Mouse (Mus musculus) kidney, embryonic 14.5 days (tissue): ENCODE results near the gene Mctp1. TPM values are rescaled to one million over a fixed set of nuclear protein-coding genes. Genes with fewer than 3 reads are reported as not detected.

Source experiments
- ATAC-seq: fragments of 200-750 bp; cut with Nextera tagmentation; 2 replicates; pipeline ENCODE4 v1.8.0; 2017; ENCODE audit warnings: moderate number of reproducible peaks, mild to moderate bottlenecking, moderate TSS enrichment, moderate library complexity; ENCODE audit not compliant: low FRiP score, low TSS enrichment
- H3K27ac ChIP-seq: fragments of 300-500 bp; sonication (generic); 2 replicates; pipeline ENCODE4 v1.5.1; 2014; ENCODE audit warnings: low read depth, mild to moderate bottlenecking, low read length, moderate library complexity, mixed read lengths
- H3K27me3 ChIP-seq: fragments of 300-500 bp; sonication (generic); 2 replicates; pipeline ENCODE4 v1.6.1; 2014; ENCODE audit warnings: mild to moderate bottlenecking, low read length; ENCODE audit not compliant: control insufficient read depth, insufficient read depth
- H3K36me3 ChIP-seq: fragments of 300-500 bp; sonication (generic); 2 replicates; pipeline ENCODE4 v1.6.1; 2014; ENCODE audit warnings: low read length, mixed read lengths; ENCODE audit not compliant: control insufficient read depth, insufficient read depth
- H3K4me1 ChIP-seq: fragments of 300-500 bp; sonication (generic); 2 replicates; pipeline ENCODE4 v1.6.1; 2014; ENCODE audit warnings: low read length, mixed read lengths; ENCODE audit not compliant: control insufficient read depth, insufficient read depth
- H3K4me2 ChIP-seq: fragments of 300-500 bp; sonication (generic); replicated peaks from 2 replicates; pipeline ENCODE4 v1.6.1; 2014; ENCODE audit warnings: low read depth, mild to moderate bottlenecking, low read length
- H3K4me3 ChIP-seq: fragments of 300-500 bp; sonication (generic); 2 replicates; pipeline ENCODE4 v1.5.1; 2014; ENCODE audit warnings: mild to moderate bottlenecking, low read length
- H3K9ac ChIP-seq: fragments of 300-500 bp; sonication (generic); 2 replicates; pipeline ENCODE4 v1.6.1; 2014; ENCODE audit warnings: low read depth, mild to moderate bottlenecking, low read length, moderate library complexity
- H3K9me3 ChIP-seq: fragments of 300-500 bp; sonication (generic); 2 replicates; pipeline ENCODE4 v1.6.1; 2016; ENCODE audit warnings: low read length; ENCODE audit not compliant: control insufficient read depth
- WGBS: fragments of 180-500 bp; shearing (Covaris S2); extraction: QIAGEN DNeasy Blood & Tissue Kit; methylation state at CpG from one replicate; pipeline ENCODE4 v1.1.7; 2014; 5-methylcytosine and 5-hydroxymethylcytosine counted together
- polyA plus RNA-seq: library from polyadenylated mRNA; unstranded; fragments of >200 nt; fragmentation: Nextera tagmentation; extraction: Ambion mirVana; gene quantifications from 2 replicates; pipeline ENCODE4 v1.2.1, GENCODE M21; 2014

Gene Mctp1
- polyA plus RNA-seq, 1 experiment from 2014 or later: 0.72 TPM

GRCm38 (mm10) chr13:76609425-76609824 is 225.1 kb downstream of the Mctp1 start:
- H3K27me3 ChIP-seq: no peaks in the 10 kb centered on the region
- no peak for ATAC-seq

GRCm38 (mm10) chr13:76611499-76611898 is 227.2 kb downstream of the Mctp1 start:
- WGBS: 86% methylated on average over 2 of the region's 2 CpGs
- Histone ChIP-seq H3K27ac (no peak overlapping the region), H3K36me3 (no peaks in the 10 kb centered on the region), H3K4me3 (no peak overlapping the region), H3K4me1 (no peaks in the 10 kb centered on the region), H3K27me3 (no peaks in the 10 kb centered on the region), H3K4me2 (no peak overlapping the region), H3K9me3 (no peaks in the 10 kb centered on the region), H3K9ac (no peak overlapping the region)
- ATAC-seq: no peak

More at GRCm38 (mm10) chr13:76609425-76609824, 225.1 kb downstream of the Mctp1 start:
- Histone ChIP-seq H3K4me3 (no peak overlapping the region), H3K4me1 (no peaks in the 10 kb centered on the region), H3K9ac (no peak overlapping the region), H3K36me3 (no peaks in the 10 kb centered on the region), H3K27ac (no peak overlapping the region), H3K4me2 (no peak overlapping the region), H3K9me3 (no peaks in the 10 kb centered on the region)

GRCm38 (mm10) chr13:76620111-76620510 is 235.8 kb downstream of the Mctp1 start:
- ATAC-seq: no peak
- Histone ChIP-seq H3K4me2 (no peak overlapping the region), H3K27ac (no peak overlapping the region), H3K9me3 (no peaks in the 10 kb centered on the region), H3K9ac (no peak overlapping the region), H3K4me1 (no peaks in the 10 kb centered on the region), H3K36me3 (no peaks in the 10 kb centered on the region), H3K27me3 (no peaks in the 10 kb centered on the region), H3K4me3 (no peak overlapping the region)

- Histone ChIP-seq H3K27ac (no peak overlapping the region), H3K4me3 (no peak overlapping the region), H3K4me1 (no peaks in the 10 kb centered on the region), H3K4me2 (no peak overlapping the region), H3K36me3 (no peaks in the 10 kb centered on the region), H3K9ac (no peak overlapping the region), H3K9me3 (no peaks in the 10 kb centered on the region), H3K27me3 (no peaks in the 10 kb centered on the region)
- 70% methylated on average over 1 of the region's 1 CpGs for WGBS
- no peak for ATAC-seq
Measured at GRCm38 (mm10) chr13:76620525-76620924, 236.2 kb downstream of the Mctp1 start.

GRCm38 (mm10) chr13:76633707-76634106 is 249.4 kb downstream of the Mctp1 start:
- Histone ChIP-seq H3K4me2 (no peak overlapping the region), H3K27me3 (no peaks in the 10 kb centered on the region), H3K36me3 (no peaks in the 10 kb centered on the region), H3K27ac (no peak overlapping the region), H3K9ac (no peak overlapping the region), H3K9me3 (no peaks in the 10 kb centered on the region), H3K4me1 (no peaks in the 10 kb centered on the region), H3K4me3 (no peak overlapping the region)
- ATAC-seq: no peak
- 84% methylated on average over 1 of the region's 1 CpGs for WGBS

GRCm38 (mm10) chr13:76638282-76638681 is 253.9 kb downstream of the Mctp1 start:
- Histone ChIP-seq H3K4me1 (no peaks in the 10 kb centered on the region), H3K4me3 (no peak overlapping the region), H3K9me3 (no peaks in the 10 kb centered on the region), H3K27me3 (no peaks in the 10 kb centered on the region), H3K9ac (no peak overlapping the region), H3K27ac (no peak overlapping the region), H3K36me3 (no peaks in the 10 kb centered on the region), H3K4me2 (no peak overlapping the region)
- WGBS: 80% methylated on average over 2 of the region's 2 CpGs
- ATAC-seq: no peak

- H3K27ac ChIP-seq: no peak overlapping the region
- H3K27me3 ChIP-seq: no peaks in the 10 kb centered on the region
- H3K9me3 ChIP-seq: no peaks in the 10 kb centered on the region
Measured at GRCm38 (mm10) chr13:76659523-76659922, 275.2 kb downstream of the Mctp1 start.

GRCm38 (mm10) chr13:76681286-76681685 is 297.0 kb downstream of the Mctp1 start:
- no peaks in the 10 kb centered on the region for H3K27me3 ChIP-seq
- ATAC-seq: no peak
- H3K9me3 ChIP-seq: no peaks in the 10 kb centered on the region
- no peak overlapping the region for H3K27ac ChIP-seq
- no peaks in the 10 kb centered on the region for H3K4me1 ChIP-seq
- no peak overlapping the region for H3K9ac ChIP-seq
- H3K36me3 ChIP-seq: no peaks in the 10 kb centered on the region
- H3K4me3 ChIP-seq: no peak overlapping the region
- H3K4me2 ChIP-seq: no peak overlapping the region

More at GRCm38 (mm10) chr13:76659523-76659922, 275.2 kb downstream of the Mctp1 start:
- Histone ChIP-seq H3K4me1 (no peaks in the 10 kb centered on the region), H3K4me3 (no peak overlapping the region), H3K4me2 (no peak overlapping the region), H3K36me3 (no peaks in the 10 kb centered on the region), H3K9ac (no peak overlapping the region)
- ATAC-seq: no peak

- no peak for ATAC-seq
- 78% methylated on average over 2 of the region's 2 CpGs for WGBS
Measured at GRCm38 (mm10) chr13:76689349-76689748, 305.0 kb downstream of the Mctp1 start.

GRCm38 (mm10) chr13:76690143-76690542 is 305.8 kb downstream of the Mctp1 start:
- no peaks in the 10 kb centered on the region for H3K36me3 ChIP-seq
- no peaks in the 10 kb centered on the region for H3K4me1 ChIP-seq
- no peaks in the 10 kb centered on the region for H3K9me3 ChIP-seq
- H3K9ac ChIP-seq: no peak overlapping the region
- H3K4me2 ChIP-seq: no peak overlapping the region
- H3K27me3 ChIP-seq: no peaks in the 10 kb centered on the region
- no peak overlapping the region for H3K27ac ChIP-seq
- ATAC-seq: no peak
- no peak overlapping the region for H3K4me3 ChIP-seq

More at GRCm38 (mm10) chr13:76689349-76689748, 305.0 kb downstream of the Mctp1 start:
- Histone ChIP-seq H3K4me1 (no peaks in the 10 kb centered on the region), H3K27me3 (no peaks in the 10 kb centered on the region), H3K9me3 (no peaks in the 10 kb centered on the region), H3K4me3 (no peak overlapping the region), H3K36me3 (no peaks in the 10 kb centered on the region), H3K27ac (no peak overlapping the region), H3K9ac (no peak overlapping the region), H3K4me2 (no peak overlapping the region)
